Mouse (Mus musculus) embryonic facial prominence, embryonic 14.5 days (tissue): ENCODE measurements around the gene Olfr1369-ps1. TPM values are rescaled to one million over a fixed set of nuclear protein-coding genes. Genes with fewer than 3 reads are reported as not detected.

Experiments used
- ATAC-seq: fragments of 200-750 bp; cut with Nextera tagmentation; 2 replicates; pipeline ENCODE4 v1.8.0; 2017; ENCODE audit warnings: low read depth, moderate number of reproducible peaks, moderate TSS enrichment
- DNase-seq: peaks from one replicate; pipeline ENCODE4 v3.0.0-alpha.2; 2015; ENCODE audit warnings: low spot score
- H3K27ac ChIP-seq: fragments of 300-500 bp; sonication (generic); replicated peaks from 2 replicates; pipeline ENCODE4 v1.5.1; 2014; ENCODE audit warnings: low read depth, mild to moderate bottlenecking, low read length, moderate library complexity
- H3K27me3 ChIP-seq: fragments of 300-500 bp; sonication (generic); replicated peaks from 2 replicates; pipeline ENCODE4 v1.6.1; 2014; ENCODE audit warnings: low read length; ENCODE audit not compliant: control insufficient read depth, insufficient read depth
- H3K36me3 ChIP-seq: fragments of 300-500 bp; sonication (generic); 2 replicates; pipeline ENCODE4 v1.6.1; 2014; ENCODE audit warnings: low read length, mixed read lengths; ENCODE audit not compliant: control insufficient read depth, insufficient read depth
- H3K4me1 ChIP-seq: fragments of 300-500 bp; sonication (generic); 2 replicates; pipeline ENCODE4 v1.6.1; 2014; ENCODE audit warnings: antibody characterized with exemption, low read length; ENCODE audit not compliant: control insufficient read depth, insufficient read depth
- H3K4me2 ChIP-seq: fragments of 300-500 bp; sonication (generic); 2 replicates; pipeline ENCODE4 v1.6.1; 2014; ENCODE audit warnings: low read depth, mild to moderate bottlenecking, low read length, moderate library complexity, mixed read lengths
- H3K4me3 ChIP-seq: fragments of 300-500 bp; sonication (generic); 2 replicates; pipeline ENCODE4 v1.5.1; 2014; ENCODE audit warnings: low read depth, mild to moderate bottlenecking, low read length
- H3K9ac ChIP-seq: fragments of 300-500 bp; sonication (generic); 2 replicates; pipeline ENCODE4 v1.6.1; 2014; ENCODE audit warnings: low read depth, mild to moderate bottlenecking, low read length, moderate library complexity, mixed read lengths
- H3K9me3 ChIP-seq: fragments of 300-500 bp; sonication (generic); 2 replicates; pipeline ENCODE4 v1.6.1; 2016; ENCODE audit warnings: low read length; ENCODE audit not compliant: control insufficient read depth
- WGBS: fragments of 180-500 bp; shearing (Covaris S2); extraction: QIAGEN DNeasy Blood & Tissue Kit; methylation state at CpG from one replicate; pipeline ENCODE4 v1.1.7; 2014; 5-methylcytosine and 5-hydroxymethylcytosine counted together
- polyA plus RNA-seq: library from polyadenylated mRNA; unstranded; fragments of >200 nt; fragmentation: Nextera tagmentation; extraction: Ambion mirVana; gene quantifications from 2 replicates; pipeline ENCODE4 v1.2.1, GENCODE M21; 2014

Gene Olfr1369-ps1
- polyA plus RNA-seq, 1 experiment from 2014 or later = 0.15 TPM

- no peak overlapping the region for H3K4me2 ChIP-seq
- no peaks in the 10 kb centered on the region for H3K27me3 ChIP-seq
- no peaks in the 10 kb centered on the region for H3K9me3 ChIP-seq
- H3K36me3 ChIP-seq = no peaks in the 10 kb centered on the region
- no peak overlapping the region for H3K27ac ChIP-seq
- no peak for DNase-seq
- no peak overlapping the region for H3K4me3 ChIP-seq
- ATAC-seq = no peak
- WGBS = 63% methylated on average over 5 of the region's 5 CpGs
- no peak overlapping the region for H3K9ac ChIP-seq
- H3K4me1 ChIP-seq = peaks cover 8% of the 10 kb centered on the region; the same call in 1 of the 2 replicates
These were observed 51.3 kb downstream of the Olfr1369-ps1 start for GRCm38 (mm10) chr13:21162591-21162990.

- peak overlapping the region; percentile 97 for H3K4me2 ChIP-seq
- WGBS = under 1% methylated on average over 27 of the region's 27 CpGs
- H3K9me3 ChIP-seq = no peaks in the 10 kb centered on the region
- 0 out of 2 replicates have a peak overlapping the region, but pooled peaks have one; percentile 40 for H3K27ac ChIP-seq
- H3K36me3 ChIP-seq = no peaks in the 10 kb centered on the region
- H3K27me3 ChIP-seq = no peaks in the 10 kb centered on the region
- peak; percentile 49 for ATAC-seq
- no peaks in the 10 kb centered on the region for H3K4me1 ChIP-seq
- peak overlapping the region; percentile 58 for H3K4me3 ChIP-seq
- H3K9ac ChIP-seq = peak overlapping the region; percentile 63
- DNase-seq = peak; percentile 89
These were observed 55.9 kb downstream of the Olfr1369-ps1 start for GRCm38 (mm10) chr13:21166936-21167909.

GRCm38 (mm10) chr13:21167910-21168300 lies 56.6 kb downstream of the Olfr1369-ps1 start:
- Histone ChIP-seq H3K36me3 (no peaks in the 10 kb centered on the region), H3K9me3 (no peaks in the 10 kb centered on the region), H3K4me3 (peak overlapping the region; percentile 58), H3K4me2 (peak overlapping the region; percentile 97), H3K27ac (no peak overlapping the region), H3K4me1 (no peaks in the 10 kb centered on the region), H3K9ac (peak overlapping the region; percentile 60; the same call in 1 of the 2 replicates), H3K27me3 (no peaks in the 10 kb centered on the region)
- DNase-seq (peak; percentile 42), ATAC-seq (0 out of 2 replicates have a peak, but pooled peaks have one; percentile 35)
- under 1% methylated on average over 8 of the region's 8 CpGs for WGBS

GRCm38 (mm10) chr13:21168371-21169011 lies 57.2 kb downstream of the Olfr1369-ps1 start:
- Histone ChIP-seq H3K27me3 (no peaks in the 10 kb centered on the region), H3K36me3 (no peaks in the 10 kb centered on the region), H3K4me3 (peak overlapping the region; percentile 58), H3K9ac (peak overlapping the region; percentile 60), H3K4me1 (no peaks in the 10 kb centered on the region), H3K9me3 (no peaks in the 10 kb centered on the region), H3K4me2 (peak overlapping the region; percentile 97), H3K27ac (no peak overlapping the region; the same call in 1 of the 2 replicates)
- DNase-seq = peak; percentile 48
- WGBS = under 1% methylated on average over 16 of the region's 16 CpGs
- no peak for ATAC-seq

Other genes starting within 250 kb of the Olfr1369-ps1 start
- gene Olfr1370, start 36.5 kb upstream of the Olfr1369-ps1 start, polyA plus RNA-seq = 0.17 and 0.47 TPM in 2 replicates
- gene Olfr263, start 18.2 kb downstream of the Olfr1369-ps1 start, polyA plus RNA-seq = 0.18 TPM in 1 of 2 replicates, not detected in the other
- gene Olfr1368, start 34.4 kb downstream of the Olfr1369-ps1 start, polyA plus RNA-seq = not detected in 2 replicates
- 111 and 127 TPM in 2 replicates for gene Trim27, start 68.0 kb downstream of the Olfr1369-ps1 start, polyA plus RNA-seq
- gene Gpx5, start 181.2 kb downstream of the Olfr1369-ps1 start, polyA plus RNA-seq = not detected in 2 replicates
- not detected in 2 replicates for gene Gpx6, start 200.6 kb downstream of the Olfr1369-ps1 start, polyA plus RNA-seq
- not detected in 2 replicates for gene Olfr1367, start 235.4 kb downstream of the Olfr1369-ps1 start, polyA plus RNA-seq